Mouse (Mus musculus) heart, postnatal 0 days (tissue): ENCODE data around the gene Olfr1395.

ENCODE experiments used
- CTCF ChIP-seq: IDR thresholded peaks from 2 replicates; pipeline ENCODE4 v1.5.1; 2016; ENCODE audit warnings: antibody characterized with exemption, control low read depth, low read depth
- EP300 ChIP-seq: IDR thresholded peaks from 2 replicates; pipeline ENCODE4 v1.6.1; 2016; ENCODE audit warnings: antibody characterized with exemption, low read depth

DNA sequence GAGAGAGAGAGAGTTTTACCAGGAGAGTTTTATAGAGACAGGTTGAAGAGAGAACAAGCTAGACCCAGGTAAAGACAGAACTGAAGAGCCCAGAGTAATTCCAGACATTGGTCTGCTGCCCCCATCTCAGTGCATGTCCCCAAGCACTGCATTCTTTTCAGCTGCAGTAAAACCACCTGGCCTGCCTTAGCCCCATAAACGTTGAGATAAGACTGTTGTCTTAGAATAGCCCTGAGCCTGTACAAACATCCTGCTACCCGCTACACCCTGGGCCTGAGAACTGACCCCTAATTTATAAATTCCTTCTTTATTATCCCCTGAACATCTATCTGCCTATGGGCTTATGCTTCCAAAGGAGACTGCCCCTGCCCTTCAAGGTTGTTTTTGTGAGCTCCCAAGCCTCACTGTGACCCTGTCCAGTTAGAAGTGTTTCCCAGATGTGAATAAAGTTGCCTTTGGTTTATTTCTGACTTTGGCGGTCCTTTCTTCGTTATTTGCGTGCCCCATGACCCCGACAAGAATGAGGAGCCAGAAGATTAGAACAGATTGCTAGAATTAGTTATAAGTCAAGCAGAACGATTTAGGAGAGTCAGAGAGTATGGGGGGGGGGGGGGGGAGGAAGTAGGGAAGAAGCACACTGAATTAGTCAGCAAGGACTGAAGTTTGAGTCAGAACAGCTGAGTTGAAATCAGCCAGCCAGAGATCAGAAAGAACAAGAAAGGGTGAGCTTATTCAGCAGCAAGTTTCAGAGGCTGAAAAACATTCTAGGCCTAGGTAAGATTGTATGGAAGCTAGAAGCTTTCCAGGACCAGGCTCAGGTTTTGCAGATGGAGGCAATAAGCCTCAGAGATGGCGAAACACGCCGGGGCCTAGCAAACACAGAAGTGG is 34.2 kb upstream of the Olfr1395 start:
- TF ChIP-seq CTCF (no peak), EP300 (no peak)
